Mouse (Mus musculus) midbrain, embryonic 12.5 days (tissue): ENCODE measurements around the gene Mrpl51. TPM values are rescaled to one million over a fixed set of nuclear protein-coding genes. Genes with fewer than 3 reads are reported as not detected.
A peak's percentile ranks its signal among the peaks of the same experiment; 100 is the strongest.
"Not testable (repeated sequence)": the region's sequence is repeated elsewhere in the genome, so short reads cannot be mapped to it uniquely, and the experiment has no call there.

Experiments used
- ATAC-seq: fragments of 200-750 bp; cut with Nextera tagmentation; 2 replicates; pipeline ENCODE4 v1.8.0; 2017; ENCODE audit warnings: low read depth, moderate TSS enrichment, moderate library complexity; ENCODE audit not compliant: low FRiP score
- H3K27ac ChIP-seq: fragments of 300-500 bp; sonication (generic); replicated peaks from 2 replicates; pipeline ENCODE4 v1.5.1; 2016; ENCODE audit warnings: mild to moderate bottlenecking
- H3K27me3 ChIP-seq: fragments of 300-500 bp; sonication (generic); 2 replicates; pipeline ENCODE4 v1.6.1; 2016; ENCODE audit warnings: mild to moderate bottlenecking
- H3K36me3 ChIP-seq: fragments of 300-500 bp; sonication (generic); 2 replicates; pipeline ENCODE4 v1.6.1; 2016
- H3K4me1 ChIP-seq: fragments of 300-500 bp; sonication (generic); 2 replicates; pipeline ENCODE4 v1.6.1; 2016
- H3K4me2 ChIP-seq: fragments of 300-500 bp; sonication (generic); replicated peaks from 2 replicates; pipeline ENCODE4 v1.6.1; 2016; ENCODE audit warnings: mild to moderate bottlenecking, moderate library complexity
- H3K4me3 ChIP-seq: fragments of 300-500 bp; sonication (generic); 2 replicates; pipeline ENCODE4 v1.5.1; 2016; ENCODE audit warnings: mild to moderate bottlenecking
- H3K9ac ChIP-seq: fragments of 300-500 bp; sonication (generic); replicated peaks from 2 replicates; pipeline ENCODE4 v1.6.1; 2016; ENCODE audit warnings: mild to moderate bottlenecking, moderate library complexity
- H3K9me3 ChIP-seq: fragments of 300-500 bp; sonication (generic); 2 replicates; pipeline ENCODE4 v1.6.1; 2016; ENCODE audit warnings: mild to moderate bottlenecking
- WGBS: fragments of 180-500 bp; shearing (Covaris S2); methylation state at CpG from one replicate; pipeline ENCODE4 v1.1.7; 2016; 5-methylcytosine and 5-hydroxymethylcytosine counted together
- polyA plus RNA-seq: library from polyadenylated mRNA; unstranded; fragments of >200 nt; fragmentation: Nextera tagmentation; extraction: Ambion mirVana; gene quantifications from 2 replicates; pipeline ENCODE4 v1.2.1, GENCODE M21; 2016

Gene Mrpl51
- polyA plus RNA-seq, 1 experiment from 2014 or later, result 172 TPM

GRCm38 (mm10) chr6:125160854-125161760 is 30.5 kb upstream of the Mrpl51 start:
- Histone ChIP-seq H3K27me3 (no peaks in the 10 kb centered on the region), H3K4me2 (0 out of 2 replicates have a peak overlapping the region, but pooled peaks have one; percentile 7), H3K27ac (peak overlapping the region; percentile 56), H3K9ac (no peak overlapping the region), H3K4me1 (peaks cover 47% of the 10 kb centered on the region), H3K9me3 (no peaks in the 10 kb centered on the region), H3K4me3 (no peak overlapping the region), H3K36me3 (peaks cover 46% of the 10 kb centered on the region)
- no peak for ATAC-seq
- 17% methylated on average over 22 of the region's 22 CpGs for WGBS

DNA sequence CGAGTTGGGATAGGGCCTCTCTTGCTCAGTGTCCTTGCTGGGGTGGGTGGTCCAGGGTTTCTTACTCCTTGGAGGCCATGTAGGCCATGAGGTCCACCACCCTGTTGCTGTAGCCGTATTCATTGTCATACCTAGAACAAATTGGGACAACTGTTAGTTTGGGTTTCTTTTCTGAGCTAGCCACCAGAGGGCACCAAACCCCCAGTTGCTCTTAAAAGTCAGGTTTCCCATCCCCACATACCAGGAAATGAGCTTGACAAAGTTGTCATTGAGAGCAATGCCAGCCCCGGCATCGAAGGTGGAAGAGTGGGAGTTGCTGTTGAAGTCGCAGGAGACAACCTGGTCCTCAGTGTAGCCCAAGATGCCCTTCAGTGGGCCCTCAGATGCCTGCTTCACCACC is 29.6 kb upstream of the Mrpl51 start:
- not testable (repeated sequence) for H3K4me3 ChIP-seq, ATAC-seq, H3K27ac ChIP-seq, H3K9ac ChIP-seq, H3K4me2 ChIP-seq, H3K9me3 ChIP-seq, H3K27me3 ChIP-seq
- Histone ChIP-seq H3K36me3 (peaks cover 46% of the 10 kb centered on the region), H3K4me1 (peaks cover 49% of the 10 kb centered on the region)
- 14% methylated on average over 4 of the region's 5 CpGs for WGBS

GRCm38 (mm10) chr6:125162615-125163305 is 28.8 kb upstream of the Mrpl51 start:
- Histone ChIP-seq H3K4me1 (peaks cover 49% of the 10 kb centered on the region), H3K36me3 (peaks cover 49% of the 10 kb centered on the region), H3K4me2 (0 out of 2 replicates have a peak overlapping the region, but pooled peaks have one; percentile 13)
- not testable (repeated sequence) for H3K9ac ChIP-seq, ATAC-seq, H3K9me3 ChIP-seq, H3K27me3 ChIP-seq, H3K4me3 ChIP-seq, H3K27ac ChIP-seq
- WGBS, result 73% methylated on average over 13 of the region's 16 CpGs

- Histone ChIP-seq H3K9me3 (no peaks in the 10 kb centered on the region), H3K4me1 (peaks cover 49% of the 10 kb centered on the region), H3K27ac (peak overlapping the region; percentile 95), H3K9ac (peak overlapping the region; percentile 97), H3K4me3 (peak overlapping the region; percentile 86), H3K4me2 (peak overlapping the region; percentile 96), H3K36me3 (peaks cover 55% of the 10 kb centered on the region), H3K27me3 (no peaks in the 10 kb centered on the region)
- no peak for ATAC-seq
- WGBS, result 3% methylated on average over 20 of the region's 20 CpGs
Observed at GRCm38 (mm10) chr6:125163801-125164657, 27.6 kb upstream of the Mrpl51 start.

DNA sequence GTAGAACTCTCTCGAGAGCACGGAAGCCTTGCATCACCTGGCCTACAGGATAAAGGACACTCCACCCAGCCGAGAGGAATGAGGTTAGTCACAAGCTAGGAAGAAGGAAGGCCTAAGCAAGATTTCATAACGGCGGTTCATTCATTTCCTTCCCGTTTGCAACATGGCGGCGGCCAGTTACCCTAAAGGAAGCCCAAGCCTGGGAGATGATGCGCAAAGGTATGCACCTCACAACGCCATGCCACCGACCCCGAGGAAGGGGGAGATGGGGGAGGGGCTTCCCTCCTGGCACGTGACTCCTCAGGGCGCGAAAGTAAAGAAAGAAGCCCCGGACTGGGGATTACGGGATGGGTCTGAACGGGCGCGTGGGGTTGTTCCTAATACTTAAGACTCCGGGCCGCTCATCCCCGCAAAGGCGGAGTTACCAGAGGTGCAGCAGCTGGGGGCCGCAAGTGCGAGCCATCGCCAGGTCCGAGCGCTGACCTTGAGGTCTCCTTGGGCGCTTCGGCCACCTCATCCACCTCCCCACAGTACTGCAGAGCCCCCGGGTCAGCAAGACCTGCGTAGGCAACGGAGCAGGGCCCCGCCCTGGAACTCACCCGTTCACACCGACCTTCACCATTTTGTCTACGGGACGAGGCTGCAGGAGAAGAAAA is 26.8 kb upstream of the Mrpl51 start:
- Histone ChIP-seq H3K27me3 (no peaks in the 10 kb centered on the region), H3K36me3 (peaks cover 55% of the 10 kb centered on the region), H3K9ac (peak overlapping the region; percentile 97), H3K9me3 (no peaks in the 10 kb centered on the region), H3K27ac (peak overlapping the region; percentile 95), H3K4me1 (peaks cover 49% of the 10 kb centered on the region), H3K4me2 (peak overlapping the region; percentile 96), H3K4me3 (peak overlapping the region; percentile 86)
- whole genome bisulfite sequencing, result under 1% methylated on average over 39 of the region's 39 CpGs
- ATAC-seq, result peak; percentile 35

DNA sequence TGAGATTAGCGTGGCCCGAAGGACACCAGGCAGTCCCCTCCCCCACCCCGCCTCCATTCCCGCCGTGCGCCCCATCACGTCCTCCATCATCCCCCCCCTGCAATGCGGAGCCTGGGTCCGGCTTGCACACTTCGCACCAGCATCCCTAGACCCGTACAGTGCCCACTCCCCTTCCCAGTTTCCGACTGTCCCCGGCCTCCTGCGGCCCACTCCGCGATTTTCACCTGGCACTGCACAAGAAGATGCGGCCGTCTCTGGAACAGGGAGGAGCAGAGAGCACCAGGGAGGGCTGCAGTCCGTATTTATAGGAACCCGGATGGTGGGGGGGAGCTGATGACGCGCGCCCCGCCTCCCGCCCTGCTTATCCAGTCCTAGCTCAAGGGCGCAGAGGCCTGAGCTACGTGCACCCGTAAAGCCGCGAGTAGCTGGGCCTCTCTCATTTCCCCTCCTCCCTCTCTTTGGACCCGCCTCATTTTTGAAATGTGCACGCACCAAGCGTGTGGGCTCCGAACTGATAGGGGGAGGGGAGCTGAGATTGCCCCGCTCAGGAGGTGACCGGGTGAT is 26.2 kb upstream of the Mrpl51 start:
- WGBS, result under 1% methylated on average over 36 of the region's 36 CpGs
- H3K27me3 ChIP-seq, result no peaks in the 10 kb centered on the region
- H3K4me2 ChIP-seq, result peak overlapping the region; percentile 96
- peak; percentile 90 for ATAC-seq
- peak overlapping the region; percentile 95 for H3K27ac ChIP-seq
- H3K4me1 ChIP-seq, result peaks cover 44% of the 10 kb centered on the region
- H3K9me3 ChIP-seq, result no peaks in the 10 kb centered on the region
- H3K4me3 ChIP-seq, result peak overlapping the region; percentile 86
- peak overlapping the region; percentile 97 for H3K9ac ChIP-seq
- H3K36me3 ChIP-seq, result peaks cover 55% of the 10 kb centered on the region

DNA sequence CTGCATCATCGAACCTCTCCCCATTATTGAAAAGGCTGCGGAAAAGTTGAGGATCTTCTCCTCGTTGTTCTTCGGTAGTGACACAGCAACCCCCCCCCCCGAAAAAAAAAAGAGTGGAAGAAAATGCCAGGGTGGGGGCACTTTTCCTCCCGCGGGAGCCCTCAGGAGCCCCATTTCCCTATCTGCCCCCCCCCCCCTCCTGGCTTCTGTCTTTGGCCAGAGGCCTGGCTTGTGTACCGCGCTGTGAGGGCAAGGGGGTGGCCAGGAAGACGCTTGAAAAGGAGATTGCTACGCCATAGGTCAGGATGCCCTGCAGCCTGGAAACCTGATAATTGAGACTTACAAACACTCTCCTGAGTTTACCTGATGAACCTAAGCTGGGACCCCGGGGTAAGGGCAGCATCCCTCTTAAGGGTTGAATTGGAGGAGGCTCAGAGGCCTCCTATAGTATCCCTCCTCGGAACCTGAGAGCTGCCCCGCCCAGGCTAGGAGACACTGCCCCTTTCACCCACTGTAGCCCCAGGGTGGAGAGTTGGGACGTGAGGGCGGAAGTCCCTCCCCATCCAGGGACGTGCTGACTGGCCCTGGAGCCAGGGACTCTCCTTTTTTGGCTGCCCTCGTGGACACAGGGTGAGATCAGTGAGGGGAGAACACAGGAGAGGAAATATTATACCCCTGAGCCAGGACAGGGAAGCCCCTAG is 25.4 kb upstream of the Mrpl51 start, which contains the start of gene Gapdh:
Gapdh (minus strand) TSS at position 417 of the 701 bp plus-strand sequence.
- peak within 1 kb of the TSS; percentile 97 for H3K9ac ChIP-seq
- H3K36me3 ChIP-seq, result peaks cover 55% of the 10 kb centered on the region
- H3K9me3 ChIP-seq, result no peaks in the 10 kb centered on the region
- H3K27ac ChIP-seq, result peak within 1 kb of the TSS; percentile 95
- peak within 1 kb of the TSS; percentile 86 for H3K4me3 ChIP-seq
- 1% methylated on average over 18 of the region's 18 CpGs for WGBS
- H3K4me2 ChIP-seq, result peak within 1 kb of the TSS; percentile 96
- peak; percentile 5; the same call in 1 of the 2 replicates for ATAC-seq
- no peaks in the 10 kb centered on the region for H3K27me3 ChIP-seq
- H3K4me1 ChIP-seq, result peaks cover 41% of the 10 kb centered on the region

DNA sequence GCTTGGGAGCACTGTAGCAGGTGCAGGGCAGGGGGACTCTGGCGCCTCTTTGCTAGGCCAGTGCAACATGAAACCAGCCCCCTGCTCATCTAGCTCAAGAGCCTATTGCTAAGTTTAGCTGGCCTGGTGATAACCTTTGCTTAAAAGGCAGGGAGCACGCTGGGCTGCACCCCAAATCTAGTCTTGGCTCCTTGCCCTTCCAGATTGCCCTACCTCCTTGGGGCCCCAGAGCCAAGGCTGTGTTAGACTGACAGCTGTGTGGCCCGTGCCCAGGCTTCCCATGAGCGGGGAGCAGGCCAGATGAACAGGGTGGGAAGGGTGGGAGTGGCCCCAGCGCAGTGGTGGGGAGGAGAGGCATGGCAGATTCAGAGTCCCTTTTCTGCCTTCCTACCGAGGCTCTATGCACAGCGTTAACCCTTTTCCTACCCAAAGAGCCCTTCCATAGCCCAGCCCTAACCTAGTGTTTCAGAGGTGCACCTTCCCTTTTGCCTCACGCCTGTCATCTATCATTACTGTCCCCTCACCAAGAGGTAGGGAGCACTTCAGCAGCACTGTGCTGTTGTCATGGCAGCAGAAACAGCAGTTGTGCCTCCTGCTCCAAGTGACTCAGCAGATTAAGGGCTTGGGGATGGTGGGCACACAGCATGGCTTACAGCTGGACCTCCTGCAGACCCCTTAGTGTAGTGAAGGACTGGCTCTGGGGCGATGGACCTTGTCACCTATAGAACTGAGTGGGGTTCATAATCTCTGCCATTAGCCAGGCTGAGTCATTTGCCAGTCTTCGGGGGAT is 24.5 kb upstream of the Mrpl51 start:
- Histone ChIP-seq H3K9me3 (no peaks in the 10 kb centered on the region), H3K27ac (peak overlapping the region; percentile 95), H3K4me2 (peak overlapping the region; percentile 96), H3K9ac (peak overlapping the region; percentile 97; the same call in 1 of the 2 replicates), H3K36me3 (peaks cover 59% of the 10 kb centered on the region), H3K27me3 (no peaks in the 10 kb centered on the region), H3K4me3 (peak overlapping the region; percentile 86; the same call in 1 of the 2 replicates), H3K4me1 (peaks cover 37% of the 10 kb centered on the region)
- 15% methylated on average over 10 of the region's 10 CpGs for WGBS
- peak; percentile 3; the same call in 1 of the 2 replicates for ATAC-seq

- Histone ChIP-seq H3K4me2 (no peak overlapping the region), H3K9me3 (no peaks in the 10 kb centered on the region), H3K27me3 (no peaks in the 10 kb centered on the region), H3K27ac (no peak overlapping the region), H3K36me3 (peaks cover 64% of the 10 kb centered on the region), H3K4me1 (peaks cover 37% of the 10 kb centered on the region), H3K9ac (no peak overlapping the region), H3K4me3 (no peak overlapping the region)
- 93% methylated on average over 14 of the region's 14 CpGs for WGBS
- no peak for ATAC-seq
Observed at GRCm38 (mm10) chr6:125168086-125168485, 23.5 kb upstream of the Mrpl51 start.

DNA sequence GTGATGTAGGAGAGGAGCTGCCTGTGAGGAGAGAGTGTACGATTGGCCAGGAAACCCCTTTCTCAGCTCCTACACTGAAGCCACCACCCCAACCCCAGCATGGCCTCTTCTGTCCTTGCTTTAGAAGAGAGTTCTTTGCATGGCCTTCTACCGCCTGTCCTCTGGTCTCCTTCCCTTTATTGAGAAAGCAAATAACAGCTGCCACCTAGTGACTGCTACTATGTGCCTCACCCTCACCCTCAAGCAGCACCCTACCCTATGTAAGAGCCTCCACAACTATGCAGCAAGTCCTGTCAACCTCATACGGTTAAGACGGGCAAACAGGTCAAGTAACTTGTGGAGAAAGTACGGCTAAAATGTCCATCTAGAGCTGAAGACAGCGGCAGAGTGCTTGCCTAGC is 21.4 kb upstream of the Mrpl51 start:
- ATAC-seq, result no peak
- 83% methylated on average over 6 of the region's 6 CpGs for WGBS
- Histone ChIP-seq H3K27ac (no peak overlapping the region), H3K9ac (no peak overlapping the region), H3K4me1 (peaks cover 23% of the 10 kb centered on the region), H3K9me3 (no peaks in the 10 kb centered on the region), H3K27me3 (no peaks in the 10 kb centered on the region), H3K4me3 (no peak overlapping the region), H3K36me3 (peaks cover 77% of the 10 kb centered on the region), H3K4me2 (no peak overlapping the region)
